Mouse (Mus musculus) myocyte (in vitro differentiated cells): ENCODE measurements at regions not wholly inside any gene's neighbourhood (a gene's known extent, or its start where the extent isn't known, plus 50 kb on each side); places are given as distances from the start of the nearest gene placed in this dataset.

Source experiments
- H3K27me3 ChIP-seq: one replicate; pipeline ENCODE4 v1.6.1; 2011; ENCODE audit not compliant: control insufficient read depth, insufficient read depth, insufficient read length
- H3K36me3 ChIP-seq: one replicate; pipeline ENCODE4 v1.6.1; 2011; ENCODE audit not compliant: control insufficient read depth, insufficient read depth
- H3K4me2 ChIP-seq: one replicate; pipeline ENCODE4 v1.6.1; 2011; ENCODE audit warnings: low read depth, control low read depth
- H3K4me3 ChIP-seq: one replicate; pipeline ENCODE4 v1.5.1; 2011; ENCODE audit warnings: mild to moderate bottlenecking, control low read depth, moderate library complexity
- H3K79me2 ChIP-seq: one replicate; pipeline ENCODE4 v1.6.1; 2011; ENCODE audit not compliant: control insufficient read depth, insufficient read depth
- H3ac ChIP-seq: one replicate; pipeline ENCODE4 v1.6.1; 2011; ENCODE audit not compliant: control insufficient read depth, insufficient read length
- CEBPB ChIP-seq: IDR thresholded peaks from 2 replicates; pipeline ENCODE4 v1.6.1; 2011; ENCODE audit warnings: mild to moderate bottlenecking, moderate library complexity; ENCODE audit not compliant: poor library complexity, insufficient read depth, severe bottlenecking
- E2F4 ChIP-seq: IDR thresholded peaks from one replicate; pipeline ENCODE4 v1.6.1; 2011; ENCODE audit warnings: mild to moderate bottlenecking, control low read depth, moderate library complexity; ENCODE audit not compliant: insufficient read depth
- MAX ChIP-seq: IDR thresholded peaks from one replicate; pipeline ENCODE4 v1.6.1; 2011; ENCODE audit warnings: low read depth, mild to moderate bottlenecking, control low read depth
- MYOD1 ChIP-seq, 3 experiments: IDR thresholded peaks; one replicate each; pipeline ENCODE4 v1.6.1; 2011; ENCODE audit warnings: control low read depth in 2 of 3, low read depth in 2 of 3, mild to moderate bottlenecking in 2 of 3, moderate library complexity in 1 of 3; ENCODE audit not compliant: insufficient read length in 2 of 3, control insufficient read depth in 1 of 3
- MYOG ChIP-seq, 3 experiments: IDR thresholded peaks; one replicate each; pipeline ENCODE4 v1.6.1; 2011; ENCODE audit warnings: control low read depth in 2 of 3, low read depth in 2 of 3, mild to moderate bottlenecking in 2 of 3; ENCODE audit not compliant: insufficient read length in 2 of 3, control insufficient read depth in 1 of 3, insufficient read depth in 1 of 3
- POLR2A ChIP-seq: IDR thresholded peaks from one replicate; pipeline ENCODE4 v1.6.1; 2011; ENCODE audit warnings: low read depth, mild to moderate bottlenecking, control low read depth, moderate library complexity; ENCODE audit not compliant: insufficient read length
- POLR2AphosphoS2 ChIP-seq: IDR thresholded peaks from one replicate; pipeline ENCODE4 v1.6.1; 2011; ENCODE audit warnings: low read depth, control low read depth; ENCODE audit not compliant: insufficient read length
- REST ChIP-seq: IDR thresholded peaks from one replicate; pipeline ENCODE4 v1.6.1; 2011; ENCODE audit warnings: mild to moderate bottlenecking, control low read depth, moderate library complexity; ENCODE audit not compliant: insufficient read depth, insufficient read length
- SRF ChIP-seq: IDR thresholded peaks from one replicate; pipeline ENCODE4 v1.6.1; 2011; ENCODE audit warnings: low read depth; ENCODE audit not compliant: control insufficient read depth, insufficient read length
- TCF12 ChIP-seq: IDR thresholded peaks from one replicate; pipeline ENCODE4 v1.6.1; 2011; ENCODE audit warnings: mild to moderate bottlenecking, control low read depth; ENCODE audit not compliant: poor library complexity, insufficient read depth, severe bottlenecking
- TCF3 ChIP-seq: IDR thresholded peaks from one replicate; pipeline ENCODE4 v1.6.1; 2011; ENCODE audit warnings: low read depth, control low read depth; ENCODE audit not compliant: insufficient read length
- USF1 ChIP-seq: IDR thresholded peaks from one replicate; pipeline ENCODE4 v1.6.1; 2011; ENCODE audit warnings: low read depth, mild to moderate bottlenecking, control low read depth, moderate library complexity

DNA sequence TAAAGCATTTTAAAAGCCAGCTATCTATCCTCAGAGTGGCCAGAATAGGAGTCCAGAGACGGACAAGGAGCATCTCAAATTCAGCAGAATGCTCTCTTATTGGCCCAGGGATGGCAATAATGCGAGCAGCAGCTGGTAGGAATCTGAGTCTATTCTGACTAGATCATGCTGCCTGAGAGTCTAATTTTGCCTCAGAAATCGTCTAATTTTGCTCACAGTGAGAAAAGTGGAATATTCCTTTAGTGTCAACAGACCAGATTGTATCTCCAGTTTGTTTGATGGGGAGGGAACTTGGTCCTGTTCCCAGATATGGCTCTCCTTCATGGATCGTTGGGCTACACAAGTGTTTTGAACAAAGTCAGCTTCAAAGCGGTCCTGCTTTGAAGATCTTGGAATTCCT is 525.2 kb downstream of the Rnf144b start:
- Histone ChIP-seq H3K27me3 (no peaks in the 10 kb centered on the region), H3K4me2 (no peak overlapping the region), H3K79me2 (no peaks in the 10 kb centered on the region), H3K36me3 (no peaks in the 10 kb centered on the region), H3K4me3 (no peak overlapping the region), H3ac (no peak overlapping the region)
- TF ChIP-seq SRF: no peak
- TF ChIP-seq REST: no peak
- no peak for TF ChIP-seq E2F4
- no peak for TF ChIP-seq MYOG (IDR thresholded peaks at IDR 0.05; ENCODE audit: control insufficient read depth in 1 of 3, insufficient read depth in 1 of 3, insufficient read length in 2 of 3, low read depth in 2 of 3)
- no peak for TF ChIP-seq MAX
- no peak for TF ChIP-seq MYOD1 (IDR thresholded peaks at IDR 0.05; ENCODE audit: control insufficient read depth in 1 of 3, insufficient read length in 2 of 3, low read depth in 2 of 3)
- TF ChIP-seq POLR2A: no peak
- no peak for TF ChIP-seq USF1
- TF ChIP-seq POLR2AphosphoS2: no peak
- no peak for TF ChIP-seq TCF3
- TF ChIP-seq TCF12: no peak
- no peak for TF ChIP-seq CEBPB

DNA sequence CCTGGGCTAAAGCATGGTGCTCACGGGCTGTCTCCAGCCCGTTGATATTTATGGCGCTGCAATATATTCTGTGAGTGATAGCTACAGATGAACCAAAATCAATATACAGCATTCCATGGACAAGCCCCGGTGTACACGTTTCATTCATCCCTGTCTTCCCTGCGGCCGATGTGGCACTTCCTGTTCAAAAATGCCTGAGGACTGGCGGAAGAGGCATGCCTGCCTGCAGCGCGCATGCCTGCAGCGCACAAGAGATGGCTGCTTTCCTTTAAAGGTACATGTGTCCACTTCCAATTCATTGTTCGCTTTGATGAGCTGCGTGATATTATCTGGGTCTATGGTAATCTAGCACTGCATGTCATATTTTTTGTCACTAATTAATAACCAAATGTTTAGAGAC is 527.6 kb downstream of the Rnf144b start:
- no peak for TF ChIP-seq SRF
- TF ChIP-seq MYOG (IDR thresholded peaks at IDR 0.05; ENCODE audit: control insufficient read depth in 1 of 3, insufficient read depth in 1 of 3, insufficient read length in 2 of 3, low read depth in 2 of 3): no peak
- no peak for TF ChIP-seq TCF12
- no peak for TF ChIP-seq MYOD1 (IDR thresholded peaks at IDR 0.05; ENCODE audit: control insufficient read depth in 1 of 3, insufficient read length in 2 of 3, low read depth in 2 of 3)
- TF ChIP-seq USF1: no peak
- TF ChIP-seq TCF3: no peak
- no peak for TF ChIP-seq MAX
- TF ChIP-seq CEBPB: no peak
- no peak for TF ChIP-seq POLR2A
- TF ChIP-seq POLR2AphosphoS2: no peak
- no peak for TF ChIP-seq E2F4
- no peak for TF ChIP-seq REST

GRCm38 (mm10) chr13:47666470-47666869 is 544.0 kb downstream of the Rnf144b start:
- Histone ChIP-seq H3K36me3 (no peaks in the 10 kb centered on the region), H3K27me3 (no peaks in the 10 kb centered on the region), H3ac (no peak overlapping the region), H3K4me3 (no peak overlapping the region), H3K4me2 (no peak overlapping the region), H3K79me2 (no peaks in the 10 kb centered on the region)
- TF ChIP-seq E2F4 (no peak), POLR2A (no peak), SRF (no peak), REST (no peak), USF1 (no peak), MAX (no peak), TCF12 (no peak), MYOG (IDR thresholded peaks at IDR 0.05; ENCODE audit: control insufficient read depth in 1 of 3, insufficient read depth in 1 of 3, insufficient read length in 2 of 3, low read depth in 2 of 3) (no peak), POLR2AphosphoS2 (no peak), TCF3 (no peak), MYOD1 (IDR thresholded peaks at IDR 0.05; ENCODE audit: control insufficient read depth in 1 of 3, insufficient read length in 2 of 3, low read depth in 2 of 3) (no peak), CEBPB (no peak)

More for the DNA sequence above, 527.6 kb downstream of the Rnf144b start:
- Histone ChIP-seq H3K4me2 (no peak overlapping the region), H3K4me3 (no peak overlapping the region), H3K36me3 (no peaks in the 10 kb centered on the region), H3K27me3 (no peaks in the 10 kb centered on the region), H3K79me2 (no peaks in the 10 kb centered on the region), H3ac (no peak overlapping the region)

DNA sequence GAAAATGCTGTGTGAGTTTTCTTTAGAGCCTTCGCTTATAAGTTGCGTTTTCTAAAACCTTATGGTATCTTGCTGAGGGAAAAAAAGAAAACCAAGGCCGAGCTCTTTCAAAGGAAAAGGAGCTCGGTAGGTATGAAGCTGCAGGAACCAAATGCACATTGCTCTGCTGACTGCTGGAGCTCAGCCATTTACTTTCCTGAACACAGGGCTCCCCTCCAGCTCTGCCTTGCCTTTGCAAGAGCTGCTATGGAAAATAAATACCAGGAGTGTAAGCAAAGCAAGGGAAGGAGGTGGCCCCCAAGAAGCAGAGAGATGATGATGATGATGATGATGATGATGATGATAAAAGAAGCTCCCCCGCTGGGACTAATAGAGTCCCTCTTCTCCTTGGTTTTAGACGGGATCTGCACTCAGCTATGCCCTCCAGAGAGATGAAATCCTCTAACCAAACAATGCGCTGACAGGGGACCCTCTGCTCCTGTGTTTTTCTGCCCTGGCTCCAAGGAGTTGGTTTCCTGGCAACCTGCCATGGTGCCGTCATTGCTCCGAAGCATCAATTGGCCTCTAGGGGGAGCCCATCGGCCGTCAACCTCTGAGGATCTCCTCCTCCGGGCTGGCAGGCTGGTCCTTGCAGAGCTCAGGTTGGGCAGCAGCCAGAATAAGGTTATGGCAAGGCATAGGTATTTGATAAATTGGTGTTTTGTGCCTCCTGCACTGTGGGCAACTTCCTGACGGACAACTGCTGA is 544.7 kb downstream of the Rnf144b start:
- Histone ChIP-seq H3K4me2 (no peak overlapping the region), H3K4me3 (no peak overlapping the region)

More for the DNA sequence above, 544.7 kb downstream of the Rnf144b start:
- Histone ChIP-seq H3K27me3 (no peaks in the 10 kb centered on the region), H3K79me2 (no peaks in the 10 kb centered on the region), H3K36me3 (no peaks in the 10 kb centered on the region), H3ac (no peak overlapping the region)
- TF ChIP-seq MYOG (IDR thresholded peaks at IDR 0.05; ENCODE audit: control insufficient read depth in 1 of 3, insufficient read depth in 1 of 3, insufficient read length in 2 of 3, low read depth in 2 of 3) (no peak), TCF12 (no peak), REST (no peak), CEBPB (no peak), USF1 (no peak), MYOD1 (IDR thresholded peaks at IDR 0.05; ENCODE audit: control insufficient read depth in 1 of 3, insufficient read length in 2 of 3, low read depth in 2 of 3) (no peak), POLR2AphosphoS2 (no peak), POLR2A (no peak), SRF (no peak), TCF3 (no peak), E2F4 (no peak), MAX (no peak)
